Mouse (Mus musculus): Measurements from ENCODE around the gene Trim67. TPM values are rescaled to one million over a fixed set of nuclear protein-coding genes. Genes with fewer than 3 reads are reported as not detected.

The Trim67 gene
- total RNA-seq, 2 experiments from 2014 or later, result 0.18 to 0.23 TPM

- DNase-seq, result no peak
Measured at GRCm38 (mm10) chr8:124878141-124878540, 85.2 kb downstream of the Trim67 start.

- no peak for DNase-seq
Measured at GRCm38 (mm10) chr8:124878946-124879526, 86.1 kb downstream of the Trim67 start.

Other genes with a start within 250 kb of the Trim67 start
- gene Agt, start 223.4 kb upstream of the Trim67 start, total RNA-seq (2021), result 10 to 100 TPM; 11.0 to 13.8 TPM
- not detected for gene Capn9, start 217.0 kb upstream of the Trim67 start, total RNA-seq (2021)
- gene 2310022B05Rik, start 129.7 kb upstream of the Trim67 start, total RNA-seq (2021), result 10 to 100 TPM; 31.7 to 42.0 TPM
- 10 to 100 TPM; 21.4 to 28.4 TPM for gene Ttc13, start 71.1 kb upstream of the Trim67 start, total RNA-seq (2021)
- gene Arv1, start 71.0 kb upstream of the Trim67 start, total RNA-seq (2021), result 1 to 10 TPM; 3.9 to 5.1 TPM
- under 1 TPM; 0.70 to 0.94 TPM for gene Fam89a, start 41.3 kb upstream of the Trim67 start, total RNA-seq (2021)
- 10 to 100 TPM; 92.7 to 98.3 TPM for gene Gnpat, start 69.9 kb downstream of the Trim67 start, total RNA-seq (2021)
- gene 2810004N23Rik, start 70.0 kb downstream of the Trim67 start, total RNA-seq (2021), result 10 to 100 TPM; 32.7 to 33.3 TPM
- gene Exoc8, start 104.6 kb downstream of the Trim67 start, total RNA-seq (2021), result 1 to 10 TPM; 8.0 to 8.7 TPM
- 10 to 100 TPM in 1 of 2 experiments, 1 to 10 TPM in 1; 9.6 to 10.7 TPM for gene Sprtn, start 104.8 kb downstream of the Trim67 start, total RNA-seq (2021)
- gene Egln1, start 156.2 kb downstream of the Trim67 start, total RNA-seq (2021), result 10 to 100 TPM; 60.0 to 71.9 TPM
- gene Tsnax, start 219.9 kb downstream of the Trim67 start, total RNA-seq (2021), result 10 to 100 TPM; 74.9 to 76.4 TPM